Mouse (Mus musculus) kidney, embryonic 16.5 days (tissue): Measurements from ENCODE around the gene 1700029J07Rik. TPM values are rescaled to one million over a fixed set of nuclear protein-coding genes. Genes with fewer than 3 reads are reported as not detected.

ENCODE experiments used
- ATAC-seq: fragments of 200-750 bp; cut with Nextera tagmentation; 2 replicates; pipeline ENCODE4 v1.8.0; 2017; ENCODE audit warnings: moderate TSS enrichment; ENCODE audit not compliant: low FRiP score, low TSS enrichment
- H3K27ac ChIP-seq: fragments of 300-500 bp; sonication (generic); 2 replicates; pipeline ENCODE4 v1.5.1; 2014; ENCODE audit warnings: low read length
- H3K27me3 ChIP-seq: fragments of 300-500 bp; sonication (generic); 2 replicates; pipeline ENCODE4 v1.6.1; 2014; ENCODE audit warnings: low read length, control low read depth, mixed read lengths; ENCODE audit not compliant: insufficient read depth
- H3K36me3 ChIP-seq: fragments of 300-500 bp; sonication (generic); 2 replicates; pipeline ENCODE4 v1.6.1; 2014; ENCODE audit warnings: low read length, control low read depth, mixed read lengths; ENCODE audit not compliant: insufficient read depth
- H3K4me1 ChIP-seq: fragments of 300-500 bp; sonication (generic); 2 replicates; pipeline ENCODE4 v1.6.1; 2014; ENCODE audit warnings: low read length, control low read depth, mixed read lengths; ENCODE audit not compliant: insufficient read depth
- H3K4me2 ChIP-seq: fragments of 300-500 bp; sonication (generic); replicated peaks from 2 replicates; pipeline ENCODE4 v1.6.1; 2014; ENCODE audit warnings: low read depth, low read length
- H3K4me3 ChIP-seq: fragments of 300-500 bp; sonication (generic); 2 replicates; pipeline ENCODE4 v1.5.1; 2014; ENCODE audit warnings: mild to moderate bottlenecking, low read length
- H3K9ac ChIP-seq: fragments of 300-500 bp; sonication (generic); replicated peaks from 2 replicates; pipeline ENCODE4 v1.6.1; 2014; ENCODE audit warnings: low read length
- H3K9me3 ChIP-seq: fragments of 300-500 bp; sonication (generic); 2 replicates; pipeline ENCODE4 v1.6.1; 2016; ENCODE audit warnings: low read length, control low read depth
- WGBS: fragments of 180-500 bp; shearing (Covaris S2); extraction: QIAGEN DNeasy Blood & Tissue Kit; methylation state at CpG from one replicate; pipeline ENCODE4 v1.1.7; 2014; 5-methylcytosine and 5-hydroxymethylcytosine counted together
- polyA plus RNA-seq: library from polyadenylated mRNA; unstranded; fragments of >200 nt; fragmentation: Nextera tagmentation; extraction: Ambion mirVana; gene quantifications from 2 replicates; pipeline ENCODE4 v1.2.1, GENCODE M21; 2015

1700029J07Rik gene
- polyA plus RNA-seq, 1 experiment from 2014 or later: 6.0 TPM

DNA sequence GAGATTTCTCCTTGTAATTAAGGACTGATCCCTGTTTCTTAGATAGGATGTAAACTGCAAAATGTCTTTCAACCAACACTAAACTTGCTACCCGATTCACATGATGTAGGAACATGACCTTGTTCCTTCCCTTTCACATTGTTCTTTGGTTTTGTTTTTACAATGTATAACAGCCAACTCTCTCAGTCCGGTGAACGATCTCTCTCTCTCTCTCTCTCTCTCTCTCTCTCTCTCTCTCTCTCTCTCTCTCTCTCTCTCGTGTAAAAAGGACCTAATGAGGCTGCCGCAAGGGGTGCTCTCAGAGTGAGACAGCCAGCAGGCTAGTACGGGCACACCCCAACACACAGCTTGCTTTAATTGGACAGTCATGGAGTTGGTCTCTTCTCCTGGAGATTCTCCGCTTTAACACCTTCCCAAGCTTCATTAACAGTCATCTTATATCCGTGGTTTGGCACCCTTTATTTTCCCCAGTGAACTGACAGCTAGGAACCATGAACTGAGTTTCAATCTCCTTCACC is 1.0 kb downstream of the 1700029J07Rik start:
- no peaks in the 10 kb centered on the region for H3K27me3 ChIP-seq
- ATAC-seq: no peak
- H3K9me3 ChIP-seq: peaks cover 8% of the 10 kb centered on the region; the same call in 1 of the 2 replicates
- peak overlapping the region; percentile 86 for H3K9ac ChIP-seq
- H3K4me3 ChIP-seq: peak overlapping the region; percentile 82; the same call in 1 of the 2 replicates
- H3K4me2 ChIP-seq: peak overlapping the region; percentile 78
- peaks cover 17% of the 10 kb centered on the region for H3K36me3 ChIP-seq
- peaks cover 13% of the 10 kb centered on the region for H3K4me1 ChIP-seq
- no peak overlapping the region for H3K27ac ChIP-seq
- 75% methylated on average over 8 of the region's 8 CpGs for WGBS

DNA sequence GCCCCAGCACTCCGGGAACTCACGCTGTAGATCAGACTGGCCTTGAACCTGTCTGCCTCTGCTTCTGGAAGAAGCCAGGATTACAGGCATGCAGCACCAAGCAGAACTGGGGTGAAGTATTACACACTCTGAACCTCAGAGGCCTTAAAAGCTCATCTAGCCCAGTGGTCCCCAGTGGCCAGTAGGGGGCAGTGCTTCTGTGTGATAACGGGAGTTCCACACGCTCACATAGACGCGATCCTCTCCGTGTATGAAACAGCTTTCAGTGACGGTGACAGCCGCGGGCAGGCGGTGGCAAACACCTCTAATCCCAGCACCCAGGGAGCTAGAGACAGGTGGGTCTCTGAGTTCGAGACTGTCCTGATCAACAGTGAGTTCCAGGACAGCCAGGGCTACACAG is 4.2 kb downstream of the 1700029J07Rik start:
- peaks cover 4% of the 10 kb centered on the region for H3K36me3 ChIP-seq
- WGBS: 94% methylated on average over 12 of the region's 12 CpGs
- H3K27ac ChIP-seq: no peak overlapping the region
- H3K9ac ChIP-seq: no peak overlapping the region
- no peak for ATAC-seq
- no peak overlapping the region for H3K4me2 ChIP-seq
- no peaks in the 10 kb centered on the region for H3K27me3 ChIP-seq
- H3K4me3 ChIP-seq: no peak overlapping the region
- H3K9me3 ChIP-seq: peaks cover 8% of the 10 kb centered on the region; the same call in 1 of the 2 replicates
- H3K4me1 ChIP-seq: peaks cover 8% of the 10 kb centered on the region

DNA sequence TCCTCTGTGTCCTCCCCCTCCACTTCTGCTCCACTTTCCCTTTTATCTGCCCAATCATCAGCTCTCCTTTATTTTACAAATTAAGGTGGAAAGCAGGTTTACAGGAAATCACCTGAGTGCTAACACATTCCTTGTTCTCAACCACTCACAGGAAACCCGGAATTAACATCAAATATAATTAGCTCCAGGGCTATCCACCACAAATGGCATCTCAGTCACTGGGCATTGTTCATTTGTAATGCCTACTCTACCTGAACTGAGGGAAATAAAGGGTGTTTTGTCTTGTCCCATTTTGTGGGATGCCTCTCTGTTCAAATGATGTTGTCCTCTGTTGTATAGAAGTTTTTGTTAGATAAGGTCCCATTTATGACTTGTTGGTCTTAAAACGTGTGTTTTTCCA is 24.4 kb downstream of the 1700029J07Rik start:
- no peak for ATAC-seq
- Histone ChIP-seq H3K9ac (no peak overlapping the region), H3K36me3 (no peaks in the 10 kb centered on the region), H3K27ac (no peak overlapping the region), H3K27me3 (no peaks in the 10 kb centered on the region), H3K4me1 (no peaks in the 10 kb centered on the region), H3K4me2 (no peak overlapping the region), H3K4me3 (no peak overlapping the region), H3K9me3 (no peaks in the 10 kb centered on the region)
- WGBS: 55% methylated on average over 2 of the region's 2 CpGs

DNA sequence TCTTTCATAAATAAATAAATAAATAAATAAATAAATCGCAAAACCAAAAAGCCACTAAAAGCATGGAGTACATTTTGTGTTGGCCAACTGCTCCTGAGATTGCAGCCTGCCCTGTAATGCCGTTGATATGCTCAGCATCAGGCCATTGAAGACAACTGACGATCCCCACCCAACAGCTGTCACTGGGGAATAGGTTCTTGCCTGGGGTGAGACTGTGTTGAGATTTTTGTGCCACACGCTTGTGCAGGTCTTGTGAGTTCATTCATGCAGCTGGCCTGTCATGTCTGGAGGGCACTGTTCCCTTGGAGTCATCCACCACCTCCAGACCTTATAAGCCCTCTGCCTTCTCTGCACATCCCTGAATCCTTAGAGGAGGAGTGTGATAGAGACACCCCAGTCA is 28.8 kb downstream of the 1700029J07Rik start:
- Histone ChIP-seq H3K9ac (no peak overlapping the region), H3K4me2 (no peak overlapping the region), H3K36me3 (no peaks in the 10 kb centered on the region), H3K27me3 (no peaks in the 10 kb centered on the region), H3K4me1 (no peaks in the 10 kb centered on the region), H3K27ac (no peak overlapping the region), H3K4me3 (no peak overlapping the region), H3K9me3 (no peaks in the 10 kb centered on the region)
- 90% methylated on average over 4 of the region's 4 CpGs for WGBS
- no peak for ATAC-seq

DNA sequence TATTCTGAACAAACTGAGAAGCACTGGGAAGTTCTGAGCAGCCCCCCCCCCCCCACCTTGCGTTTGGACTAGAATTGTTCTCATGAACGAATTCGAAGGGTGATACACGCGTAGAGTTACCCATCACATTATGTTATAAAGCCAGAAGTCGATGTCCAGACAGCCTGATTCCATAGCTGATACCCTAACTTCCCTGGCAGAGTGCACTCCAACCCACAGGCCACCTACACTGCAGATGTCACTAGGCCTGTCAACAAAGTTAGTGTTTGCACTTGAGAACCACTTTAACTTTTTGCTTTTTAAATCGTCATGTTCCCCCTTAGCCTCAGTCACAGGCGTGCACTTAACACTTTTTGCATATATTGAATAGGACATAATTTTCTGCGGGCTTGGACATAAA is 38.1 kb downstream of the 1700029J07Rik start:
- H3K36me3 ChIP-seq: no peaks in the 10 kb centered on the region
- 92% methylated on average over 9 of the region's 9 CpGs for WGBS
- H3K27ac ChIP-seq: no peak overlapping the region
- H3K4me1 ChIP-seq: no peaks in the 10 kb centered on the region
- ATAC-seq: no peak
- H3K9me3 ChIP-seq: no peaks in the 10 kb centered on the region
- H3K4me3 ChIP-seq: no peak overlapping the region
- no peaks in the 10 kb centered on the region for H3K27me3 ChIP-seq
- no peak overlapping the region for H3K4me2 ChIP-seq
- H3K9ac ChIP-seq: no peak overlapping the region

DNA sequence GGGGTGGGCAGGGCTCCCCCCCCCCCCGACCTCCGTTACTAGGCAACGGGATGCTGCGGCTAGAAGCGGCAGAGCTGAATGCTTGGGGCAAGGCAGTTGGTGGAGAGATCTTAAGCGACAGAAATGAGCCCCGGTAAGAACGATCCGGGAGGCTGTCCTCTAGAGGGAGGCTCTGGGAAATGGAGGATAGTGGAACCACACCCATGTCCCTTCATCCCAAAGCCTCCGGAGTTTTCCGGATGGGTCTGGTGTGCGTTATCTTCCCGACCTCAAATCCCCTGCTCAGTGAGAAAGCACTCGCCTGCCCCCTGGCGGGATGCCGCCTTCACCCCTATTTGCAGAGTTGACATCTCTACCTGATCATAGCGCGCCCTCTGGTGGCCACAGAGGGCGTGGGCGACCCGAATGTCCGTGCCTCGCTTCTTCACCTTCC is 40.5 kb downstream of the 1700029J07Rik start, which contains the start of gene Ccdc110:
Gene Ccdc110 (plus strand): TSS at position 38 of the 433 bp plus-strand sequence.
- no peaks in the 10 kb centered on the region for H3K4me1 ChIP-seq
- no peak within 1 kb of the TSS; the same call in 1 of the 2 replicates for H3K9ac ChIP-seq
- peaks cover 9% of the 10 kb centered on the region for H3K9me3 ChIP-seq
- WGBS: 4% methylated on average over 23 of the region's 23 CpGs
- H3K4me2 ChIP-seq: peak within 1 kb of the TSS; percentile 42
- H3K4me3 ChIP-seq: peak within 1 kb of the TSS; percentile 18
- ATAC-seq: peak; percentile 84
- no peak within 1 kb of the TSS for H3K27ac ChIP-seq
- no peaks in the 10 kb centered on the region for H3K36me3 ChIP-seq
- no peaks in the 10 kb centered on the region for H3K27me3 ChIP-seq

DNA sequence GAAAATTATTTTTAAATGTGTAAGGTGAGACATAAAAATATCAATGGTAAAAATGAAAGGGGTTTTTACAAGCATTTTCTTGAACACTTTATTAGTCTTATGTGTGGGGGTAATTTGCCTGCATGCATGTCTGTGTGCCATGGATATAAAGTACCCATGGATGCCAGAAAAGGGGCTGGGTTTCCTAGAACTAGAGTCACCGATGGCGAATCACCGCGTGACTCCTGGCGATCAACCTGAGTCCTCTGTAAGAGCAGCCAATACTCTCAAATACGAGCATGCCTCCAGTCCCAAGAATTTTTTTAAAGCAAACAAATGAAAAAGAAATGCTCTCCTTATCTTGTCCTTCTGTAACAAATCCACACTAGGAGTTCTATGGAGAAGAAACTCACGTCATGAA is 52.9 kb downstream of the 1700029J07Rik start:
- 94% methylated on average over 7 of the region's 7 CpGs for WGBS
- Histone ChIP-seq H3K4me1 (no peaks in the 10 kb centered on the region), H3K4me3 (no peak overlapping the region), H3K27ac (no peak overlapping the region), H3K4me2 (no peak overlapping the region), H3K27me3 (no peaks in the 10 kb centered on the region), H3K36me3 (no peaks in the 10 kb centered on the region), H3K9me3 (no peaks in the 10 kb centered on the region), H3K9ac (no peak overlapping the region)
- ATAC-seq: no peak

DNA sequence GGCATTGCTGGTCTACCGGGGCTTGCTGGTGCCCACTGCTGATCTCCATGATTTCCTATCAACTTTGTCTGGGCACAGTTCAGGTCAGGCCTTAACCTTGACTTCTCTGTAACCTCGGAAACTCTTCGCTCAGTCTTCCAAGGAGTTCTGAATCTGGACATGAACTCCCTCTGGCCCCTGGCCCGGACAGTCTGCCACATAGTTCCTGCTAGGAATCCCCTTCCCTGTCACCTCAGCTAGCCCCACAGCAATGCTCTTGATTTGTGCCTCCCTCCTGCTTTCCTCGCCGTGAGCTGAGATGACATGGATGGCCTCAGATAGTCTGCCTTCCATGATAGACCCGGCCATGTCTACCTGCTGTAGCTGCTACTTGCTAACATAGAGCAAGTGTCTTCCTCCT is 54.7 kb downstream of the 1700029J07Rik start:
- WGBS: 82% methylated on average over 7 of the region's 7 CpGs
- Histone ChIP-seq H3K4me3 (no peak overlapping the region), H3K27me3 (no peaks in the 10 kb centered on the region), H3K4me1 (0 out of 2 replicates have a peak, but pooled peaks cover 3% of the 10 kb centered on the region), H3K9me3 (no peaks in the 10 kb centered on the region), H3K9ac (no peak overlapping the region), H3K27ac (no peak overlapping the region), H3K4me2 (no peak overlapping the region), H3K36me3 (no peaks in the 10 kb centered on the region)
- no peak for ATAC-seq

DNA sequence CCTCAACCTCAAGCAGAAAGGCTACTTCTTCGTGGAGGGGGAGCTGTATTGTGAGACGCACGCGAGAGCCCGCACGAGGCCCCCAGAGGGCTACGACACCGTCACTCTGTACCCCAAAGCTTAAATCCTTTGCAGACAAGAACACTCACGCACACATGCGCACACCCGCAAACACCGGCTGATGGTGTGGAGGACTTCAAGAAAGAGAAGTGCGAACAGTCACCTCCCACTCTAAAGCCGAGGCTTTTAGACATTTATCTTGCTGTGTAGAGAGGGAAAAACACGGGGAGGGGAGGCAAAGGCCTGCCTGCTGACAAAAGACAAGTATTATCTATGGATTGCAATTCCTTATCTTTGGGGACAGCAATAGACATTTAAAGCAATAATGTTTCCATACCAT is 56.2 kb downstream of the 1700029J07Rik start:
- Histone ChIP-seq H3K27ac (no peak overlapping the region), H3K9me3 (no peaks in the 10 kb centered on the region), H3K4me2 (no peak overlapping the region), H3K36me3 (no peaks in the 10 kb centered on the region), H3K27me3 (no peaks in the 10 kb centered on the region), H3K4me3 (no peak overlapping the region), H3K4me1 (0 out of 2 replicates have a peak, but pooled peaks cover 3% of the 10 kb centered on the region), H3K9ac (no peak overlapping the region)
- ATAC-seq: no peak
- WGBS: 86% methylated on average over 15 of the region's 15 CpGs

DNA sequence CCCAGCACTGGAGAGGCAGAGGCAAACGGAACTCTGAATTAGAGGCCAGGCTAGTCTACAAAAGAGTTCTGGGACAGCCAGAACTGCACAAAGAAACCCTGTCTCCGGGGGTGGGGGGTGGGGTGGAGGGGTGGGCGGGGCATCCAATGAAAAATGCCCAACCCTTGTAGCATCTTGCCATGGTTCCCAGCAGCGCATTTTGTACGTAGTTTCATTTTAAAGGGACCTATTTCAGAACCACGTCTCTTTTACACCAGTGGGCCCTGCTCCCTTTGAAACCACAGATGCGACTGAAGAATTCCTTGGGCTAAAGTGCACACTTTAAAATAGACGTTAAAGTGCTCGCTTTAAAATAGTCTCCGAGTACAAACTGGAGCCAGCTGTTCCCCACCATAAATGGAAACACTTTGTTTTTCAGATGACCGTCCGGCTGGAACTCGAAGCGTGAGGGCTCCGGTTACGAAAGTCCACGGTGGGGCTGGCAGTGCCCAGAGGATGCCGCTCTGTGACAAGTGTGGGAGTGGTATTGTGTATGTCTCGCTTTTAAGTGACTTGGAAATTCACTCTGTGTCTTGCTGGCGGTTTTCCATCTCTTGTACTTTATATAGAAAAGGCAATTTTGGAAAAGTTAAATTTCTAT is 57.9 kb downstream of the 1700029J07Rik start:
- Histone ChIP-seq H3K4me2 (peak overlapping the region; percentile 37), H3K4me3 (peak overlapping the region; percentile 27), H3K36me3 (no peaks in the 10 kb centered on the region), H3K9ac (no peak overlapping the region), H3K27ac (peak overlapping the region; percentile 49; the same call in 1 of the 2 replicates), H3K27me3 (no peaks in the 10 kb centered on the region), H3K4me1 (0 out of 2 replicates have a peak, but pooled peaks cover 3% of the 10 kb centered on the region), H3K9me3 (no peaks in the 10 kb centered on the region)
- WGBS: 39% methylated on average over 20 of the region's 20 CpGs
- peak; percentile 56; the same call in 1 of the 2 replicates for ATAC-seq
